Mouse (Mus musculus) cerebellum, adult 2 months (tissue): ENCODE measurements at regions not wholly inside any gene's neighbourhood (a gene's known extent, or its start where the extent isn't known, plus 50 kb on each side); places are given as distances from the start of the nearest gene placed in this dataset.

Experiments
- CTCF ChIP-seq: fragments of 200-500 bp; IDR thresholded peaks from 2 replicates; pipeline ENCODE4 v1.5.1; 2011; ENCODE audit warnings: low read depth, mild to moderate bottlenecking, control low read depth, low read length, moderate library complexity, borderline replicate concordance; ENCODE audit not compliant: insufficient read depth
- POLR2A ChIP-seq: fragments of 200-500 bp; IDR thresholded peaks from 2 replicates; pipeline ENCODE4 v1.6.1; 2011; ENCODE audit warnings: low read length, control low read depth, borderline replicate concordance; ENCODE audit not compliant: insufficient read depth

DNA sequence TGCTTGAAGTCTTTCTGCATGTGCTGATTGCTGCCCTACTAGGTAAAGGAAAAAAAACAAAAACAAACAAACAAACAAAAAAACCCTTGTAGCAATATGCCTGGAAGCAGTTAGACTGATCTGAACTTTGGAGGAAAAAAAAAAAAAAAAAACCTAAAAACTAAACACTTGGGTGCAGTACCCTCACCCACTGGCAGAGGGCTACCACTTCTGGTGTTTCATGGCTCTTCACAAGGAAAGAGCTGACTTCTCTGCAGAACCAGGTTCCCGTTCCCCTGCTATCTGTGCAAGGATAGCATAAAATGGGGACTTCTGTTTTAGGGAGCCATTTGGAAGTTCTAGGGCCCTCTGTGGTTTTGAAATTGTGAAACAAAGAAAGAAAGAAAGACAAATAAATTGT, 52.2 kb upstream of the Otud4 start:
- TF ChIP-seq CTCF (peak; percentile 50; the same call in 1 of the 2 replicates), POLR2A (no peak)
